Mouse (Mus musculus) stomach, embryonic 16.5 days (tissue): ENCODE results near the gene Tmem132b. TPM values are rescaled to one million over a fixed set of nuclear protein-coding genes. Genes with fewer than 3 reads are reported as not detected.

Source experiments
- ATAC-seq: fragments of 200-750 bp; cut with Nextera tagmentation; 2 replicates; pipeline ENCODE4 v1.8.0; 2017; ENCODE audit warnings: moderate number of reproducible peaks, moderate TSS enrichment; ENCODE audit not compliant: insufficient read depth, low FRiP score
- H3K27ac ChIP-seq: fragments of 300-500 bp; sonication (generic); 2 replicates; pipeline ENCODE4 v1.5.1; 2014; ENCODE audit warnings: low read length
- H3K27me3 ChIP-seq: fragments of 300-500 bp; sonication (generic); 2 replicates; pipeline ENCODE4 v1.6.1; 2014; ENCODE audit warnings: low read length, control low read depth, mixed read lengths; ENCODE audit not compliant: control insufficient read depth, insufficient read depth
- H3K36me3 ChIP-seq: fragments of 300-500 bp; sonication (generic); 2 replicates; pipeline ENCODE4 v1.6.1; 2014; ENCODE audit warnings: low read length; ENCODE audit not compliant: control insufficient read depth, insufficient read depth
- H3K4me1 ChIP-seq: fragments of 300-500 bp; sonication (generic); 2 replicates; pipeline ENCODE4 v1.6.1; 2014; ENCODE audit warnings: low read length, control low read depth, mixed read lengths; ENCODE audit not compliant: control insufficient read depth, insufficient read depth
- H3K4me2 ChIP-seq: fragments of 300-500 bp; sonication (generic); 2 replicates; pipeline ENCODE4 v1.6.1; 2014; ENCODE audit warnings: low read depth, low read length, mixed read lengths
- H3K4me3 ChIP-seq: fragments of 300-500 bp; sonication (generic); replicated peaks from 2 replicates; pipeline ENCODE4 v1.5.1; 2014; ENCODE audit warnings: mild to moderate bottlenecking, low read length
- H3K9ac ChIP-seq: fragments of 300-500 bp; sonication (generic); 2 replicates; pipeline ENCODE4 v1.6.1; 2014; ENCODE audit warnings: low read length
- H3K9me3 ChIP-seq: fragments of 300-500 bp; sonication (generic); replicated peaks from 2 replicates; pipeline ENCODE4 v1.6.1; 2016; ENCODE audit warnings: low read length, control low read depth; ENCODE audit not compliant: control insufficient read depth
- WGBS: fragments of 180-500 bp; shearing (Covaris S2); extraction: QIAGEN DNeasy Blood & Tissue Kit; methylation state at CpG from one replicate; pipeline ENCODE4 v1.1.7; 2014; 5-methylcytosine and 5-hydroxymethylcytosine counted together
- polyA plus RNA-seq: library from polyadenylated mRNA; unstranded; fragments of >200 nt; fragmentation: Nextera tagmentation; extraction: Ambion mirVana; gene quantifications from 2 replicates; pipeline ENCODE4 v1.2.1, GENCODE M21; 2015

Tmem132b gene
- polyA plus RNA-seq, 1 experiment from 2014 or later, result 0.26 TPM

GRCm38 (mm10) chr5:125648236-125648635 is 116.7 kb downstream of the Tmem132b start:
- no peaks in the 10 kb centered on the region for H3K27me3 ChIP-seq
- no peak overlapping the region for H3K4me2 ChIP-seq
- H3K9ac ChIP-seq, result no peak overlapping the region
- no peak overlapping the region for H3K27ac ChIP-seq
- WGBS, result 81% methylated on average over 6 of the region's 6 CpGs
- no peaks in the 10 kb centered on the region for H3K36me3 ChIP-seq
- ATAC-seq, result no peak
- H3K4me3 ChIP-seq, result no peak overlapping the region
- H3K4me1 ChIP-seq, result no peaks in the 10 kb centered on the region
- no peaks in the 10 kb centered on the region; the same call in 1 of the 2 replicates for H3K9me3 ChIP-seq

GRCm38 (mm10) chr5:125649982-125650381 is 118.4 kb downstream of the Tmem132b start:
- 27% methylated on average over 2 of the region's 2 CpGs for WGBS
- H3K4me3 ChIP-seq, result no peak overlapping the region
- H3K4me1 ChIP-seq, result no peaks in the 10 kb centered on the region
- H3K9ac ChIP-seq, result no peak overlapping the region
- ATAC-seq, result no peak
- H3K9me3 ChIP-seq, result no peaks in the 10 kb centered on the region; the same call in 1 of the 2 replicates
- no peaks in the 10 kb centered on the region for H3K27me3 ChIP-seq
- no peak overlapping the region for H3K27ac ChIP-seq
- no peaks in the 10 kb centered on the region for H3K36me3 ChIP-seq
- H3K4me2 ChIP-seq, result no peak overlapping the region

- no peaks in the 10 kb centered on the region for H3K36me3 ChIP-seq
- no peaks in the 10 kb centered on the region for H3K9me3 ChIP-seq
- no peaks in the 10 kb centered on the region for H3K4me1 ChIP-seq
- H3K4me2 ChIP-seq, result no peak overlapping the region
- 85% methylated on average over 5 of the region's 5 CpGs for WGBS
- H3K27me3 ChIP-seq, result no peaks in the 10 kb centered on the region
- no peak overlapping the region for H3K9ac ChIP-seq
- H3K4me3 ChIP-seq, result no peak overlapping the region
- no peak overlapping the region for H3K27ac ChIP-seq
- ATAC-seq, result no peak
Observed at GRCm38 (mm10) chr5:125658101-125658500, 126.5 kb downstream of the Tmem132b start.

GRCm38 (mm10) chr5:125658959-125659749 is 127.6 kb downstream of the Tmem132b start:
- Histone ChIP-seq H3K9me3 (no peaks in the 10 kb centered on the region), H3K4me3 (no peak overlapping the region), H3K4me1 (no peaks in the 10 kb centered on the region), H3K36me3 (no peaks in the 10 kb centered on the region), H3K9ac (no peak overlapping the region), H3K27ac (no peak overlapping the region), H3K4me2 (no peak overlapping the region), H3K27me3 (no peaks in the 10 kb centered on the region)
- 68% methylated on average over 14 of the region's 14 CpGs for WGBS
- no peak for ATAC-seq

GRCm38 (mm10) chr5:125675623-125676022 is 144.0 kb downstream of the Tmem132b start:
- no peak overlapping the region for H3K9ac ChIP-seq
- no peaks in the 10 kb centered on the region for H3K36me3 ChIP-seq
- H3K27me3 ChIP-seq, result no peaks in the 10 kb centered on the region
- 46% methylated on average over 13 of the region's 13 CpGs for WGBS
- no peak overlapping the region for H3K27ac ChIP-seq
- no peaks in the 10 kb centered on the region for H3K4me1 ChIP-seq
- H3K4me2 ChIP-seq, result no peak overlapping the region
- ATAC-seq, result no peak
- H3K4me3 ChIP-seq, result no peak overlapping the region
- no peaks in the 10 kb centered on the region for H3K9me3 ChIP-seq

- H3K4me1 ChIP-seq, result no peaks in the 10 kb centered on the region
- no peaks in the 10 kb centered on the region for H3K9me3 ChIP-seq
- H3K27me3 ChIP-seq, result no peaks in the 10 kb centered on the region
- WGBS, result 69% methylated on average over 7 of the region's 7 CpGs
- ATAC-seq, result no peak
- no peak overlapping the region for H3K4me2 ChIP-seq
- H3K9ac ChIP-seq, result no peak overlapping the region
- H3K4me3 ChIP-seq, result no peak overlapping the region
- H3K27ac ChIP-seq, result no peak overlapping the region
- no peaks in the 10 kb centered on the region for H3K36me3 ChIP-seq
Observed at GRCm38 (mm10) chr5:125676025-125676623, 144.6 kb downstream of the Tmem132b start.

- H3K9me3 ChIP-seq, result no peaks in the 10 kb centered on the region
- ATAC-seq, result no peak
- H3K36me3 ChIP-seq, result no peaks in the 10 kb centered on the region
- no peak overlapping the region for H3K4me2 ChIP-seq
- H3K27ac ChIP-seq, result no peak overlapping the region
- WGBS, result 87% methylated on average over 6 of the region's 6 CpGs
- H3K4me1 ChIP-seq, result no peaks in the 10 kb centered on the region
- H3K27me3 ChIP-seq, result no peaks in the 10 kb centered on the region
- H3K9ac ChIP-seq, result no peak overlapping the region
- H3K4me3 ChIP-seq, result no peak overlapping the region
Observed at GRCm38 (mm10) chr5:125680889-125681288, 149.3 kb downstream of the Tmem132b start.

GRCm38 (mm10) chr5:125683491-125683890 is 151.9 kb downstream of the Tmem132b start:
- Histone ChIP-seq H3K9me3 (no peaks in the 10 kb centered on the region), H3K4me1 (no peaks in the 10 kb centered on the region), H3K27me3 (no peaks in the 10 kb centered on the region), H3K27ac (no peak overlapping the region), H3K9ac (no peak overlapping the region), H3K4me2 (no peak overlapping the region), H3K4me3 (no peak overlapping the region), H3K36me3 (no peaks in the 10 kb centered on the region)
- no peak for ATAC-seq
- WGBS, result 64% methylated on average over 6 of the region's 6 CpGs

GRCm38 (mm10) chr5:125685681-125686331 is 154.2 kb downstream of the Tmem132b start:
- H3K4me2 ChIP-seq, result no peak overlapping the region
- H3K27ac ChIP-seq, result no peak overlapping the region
- H3K36me3 ChIP-seq, result no peaks in the 10 kb centered on the region
- no peaks in the 10 kb centered on the region for H3K4me1 ChIP-seq
- no peaks in the 10 kb centered on the region for H3K27me3 ChIP-seq
- H3K4me3 ChIP-seq, result no peak overlapping the region
- 71% methylated on average over 11 of the region's 11 CpGs for WGBS
- ATAC-seq, result no peak
- H3K9me3 ChIP-seq, result no peaks in the 10 kb centered on the region
- no peak overlapping the region for H3K9ac ChIP-seq
